Mouse (Mus musculus) CD4-positive helper T cell, adult 2 months (primary cell): ENCODE results near the gene Il11.

Source experiments
- DNase-seq: peaks from one replicate; pipeline ENCODE4 v3.0.0-alpha.2; 2012; ENCODE audit warnings: low read depth, missing footprints, low spot score

Il11 gene

GRCm38 (mm10) chr7:4743354-4743753 is 39.3 kb downstream of the Il11 start:
- DNase-seq: no peak

GRCm38 (mm10) chr7:4742482-4742819 is 40.2 kb downstream of the Il11 start:
- no peak for DNase-seq

- DNase-seq: no peak
Observed at GRCm38 (mm10) chr7:4741672-4742481, 40.8 kb downstream of the Il11 start.

GRCm38 (mm10) chr7:4741151-4741550 is 41.5 kb downstream of the Il11 start:
- no peak for DNase-seq

GRCm38 (mm10) chr7:4740309-4740727 is 42.3 kb downstream of the Il11 start:
- DNase-seq: no peak

GRCm38 (mm10) chr7:4739544-4740275 is 42.9 kb downstream of the Il11 start, which contains the start of gene Kmt5c:
Kmt5c (plus strand) TSS chr7:4740115.
- peak; percentile 100 for DNase-seq

GRCm38 (mm10) chr7:4739041-4739543 is 43.6 kb downstream of the Il11 start:
- DNase-seq: no peak

GRCm38 (mm10) chr7:4732968-4733392 is 49.7 kb downstream of the Il11 start:
- no peak for DNase-seq

- no peak for DNase-seq
Observed at GRCm38 (mm10) chr7:4731090-4731489, 51.6 kb downstream of the Il11 start.

- DNase-seq: no peak
Observed at GRCm38 (mm10) chr7:4725169-4725568, 57.5 kb downstream of the Il11 start, which contains the start of gene Tmem150b. Tmem150b (minus strand) TSS chr7:4725249.

GRCm38 (mm10) chr7:4724359-4724758 is 58.3 kb downstream of the Il11 start:
- no peak for DNase-seq

GRCm38 (mm10) chr7:4723508-4723907 is 59.2 kb downstream of the Il11 start:
- no peak for DNase-seq
